ENCODE assay signal across 14 mouse cellular contexts in genomic region chr8:107172152-107172551, GRCm38 (mm10). TPM values are rescaled to one million over a fixed set of nuclear protein-coding genes. Genes with fewer than 3 reads are reported as not detected.
DNase-seq lines count a peak whose midpoint lies in the region; ATAC-seq and TF ChIP-seq lines count a peak whose summit lies in the region.
"Had no signal": no experiment of that assay in that cellular context is flagged by ENCODE, and none has a peak within 500 bp of the region (broad histone marks: within the 10 kb centered on the region; RNA-seq: fewer than 3 reads in every experiment).

No protein-coding gene starts in this region.

- peaks cover 11% of the 10 kb centered on the region for H3K36me3 ChIP-seq in kidney, adult 2 months (ENCODE audit: control insufficient read depth, insufficient read depth, low read length)
- H3K36me3 ChIP-seq in kidney, embryonic 14.5 days (ENCODE audit: control insufficient read depth, insufficient read depth, low read length): peaks cover 67% of the 10 kb centered on the region
- peaks cover 27% of the 10 kb centered on the region for H3K36me3 ChIP-seq in midbrain, postnatal 0 days (ENCODE audit: insufficient read depth, low read length)
- H3K36me3 ChIP-seq in midbrain, embryonic 13.5 days: peaks cover 75% of the 10 kb centered on the region
- H3K36me3 ChIP-seq in neural tube, embryonic 14.5 days (ENCODE audit: control insufficient read depth, insufficient read depth, low read length): peaks cover 24% of the 10 kb centered on the region; the same call in 1 of the 2 replicates

- no peaks in the 10 kb centered on the region for H3K27me3 ChIP-seq in kidney, adult 2 months (replicated peaks; ENCODE audit: control insufficient read depth, insufficient read depth, low read length)
- H3K27me3 ChIP-seq in kidney, embryonic 14.5 days (ENCODE audit: control insufficient read depth, insufficient read depth, low read length): no peaks in the 10 kb centered on the region
- H3K27me3 ChIP-seq in midbrain, postnatal 0 days (ENCODE audit: insufficient read depth, low read length): no peaks in the 10 kb centered on the region
- no peaks in the 10 kb centered on the region for H3K27me3 ChIP-seq in midbrain, embryonic 13.5 days
- no peaks in the 10 kb centered on the region for H3K27me3 ChIP-seq in neural tube, embryonic 14.5 days (ENCODE audit: control insufficient read depth, insufficient read depth, low read length)
- H3K27me3 ChIP-seq: embryonic facial prominence, embryonic 15.5 days had no signal

- peak overlapping the region; percentile 73 for H3K27ac ChIP-seq in kidney, adult 2 months (ENCODE audit: insufficient read depth, low read depth, low read length)
- H3K27ac ChIP-seq in kidney, embryonic 14.5 days (ENCODE audit: low read depth, low read length): no peak overlapping the region
- no peak overlapping the region for H3K27ac ChIP-seq in midbrain, postnatal 0 days (ENCODE audit: low read depth, low read length)
- no peak overlapping the region for H3K27ac ChIP-seq in midbrain, embryonic 13.5 days
- 0 out of 2 replicates have a peak overlapping the region, but pooled peaks have one; percentile 5 for H3K27ac ChIP-seq in neural tube, embryonic 14.5 days (ENCODE audit: low read depth, low read length)
- H3K27ac ChIP-seq: stomach, postnatal 0 days had no signal

- H3K9ac ChIP-seq in kidney, embryonic 14.5 days (ENCODE audit: low read depth, low read length): no peak overlapping the region
- no peak overlapping the region for H3K9ac ChIP-seq in midbrain, postnatal 0 days (replicated peaks; ENCODE audit: low read length, poor library complexity, severe bottlenecking)
- no peak overlapping the region for H3K9ac ChIP-seq in midbrain, embryonic 13.5 days (replicated peaks)
- H3K9ac ChIP-seq in neural tube, embryonic 14.5 days (replicated peaks; ENCODE audit: low read depth, low read length): no peak overlapping the region
- H3K9ac ChIP-seq: embryonic facial prominence, embryonic 15.5 days had no signal

- DNase-seq in frontal cortex, adult 2 months (ENCODE audit: extremely low spot score in 1 of 2, low spot score in 1 of 2): no peak
- DNase-seq in kidney, adult 2 months: peak; percentile 70
- peak; percentile 56 for DNase-seq in midbrain, postnatal 0 days (ENCODE audit: low spot score)
- no peak for DNase-seq in right cerebral cortex, postnatal 14 days
- DNase-seq: adrenal gland, postnatal 25 days; liver; retina, postnatal 1 day; spleen, adult 18-20 months had no signal

- no peaks in the 10 kb centered on the region for H3K9me3 ChIP-seq in kidney, embryonic 14.5 days (ENCODE audit: control insufficient read depth, low read length)
- H3K9me3 ChIP-seq in midbrain, postnatal 0 days (ENCODE audit: low read length): no peaks in the 10 kb centered on the region
- H3K9me3 ChIP-seq in midbrain, embryonic 13.5 days: no peaks in the 10 kb centered on the region
- no peaks in the 10 kb centered on the region for H3K9me3 ChIP-seq in neural tube, embryonic 14.5 days (ENCODE audit: control insufficient read depth, low read length)
- H3K9me3 ChIP-seq: embryonic facial prominence, embryonic 15.5 days had no signal

- no peak overlapping the region for H3K4me3 ChIP-seq in kidney, adult 2 months (ENCODE audit: insufficient read depth, low read depth, low read length)
- no peak overlapping the region for H3K4me3 ChIP-seq in kidney, embryonic 14.5 days (ENCODE audit: low read length)
- H3K4me3 ChIP-seq in midbrain, postnatal 0 days (ENCODE audit: low read depth, low read length): no peak overlapping the region
- H3K4me3 ChIP-seq in midbrain, embryonic 13.5 days (replicated peaks): no peak overlapping the region
- H3K4me3 ChIP-seq in neural tube, embryonic 14.5 days (ENCODE audit: low read depth, low read length): no peak overlapping the region
- H3K4me3 ChIP-seq: embryonic facial prominence, embryonic 15.5 days had no signal

- WGBS in kidney, adult 2 months: 46% methylated on average over 8 of the region's 8 CpGs
- WGBS in kidney, embryonic 14.5 days: 79% methylated on average over 8 of the region's 8 CpGs
- 57% methylated on average over 8 of the region's 8 CpGs for WGBS in midbrain, postnatal 0 days
- WGBS in midbrain, embryonic 13.5 days: 69% methylated on average over 8 of the region's 8 CpGs
- WGBS in neural tube, embryonic 14.5 days: 49% methylated on average over 8 of the region's 8 CpGs

- no peak for TF ChIP-seq CTCF in kidney, adult 2 months (conservative IDR thresholded peaks at IDR 0.05; ENCODE audit: insufficient read depth, insufficient read length, low read depth, low read length)
- no peak for TF ChIP-seq CTCF in midbrain, postnatal 0 days (IDR thresholded peaks at IDR 0.05)

- peaks cover 3% of the 10 kb centered on the region; the same call in 1 of the 2 replicates for H3K4me1 ChIP-seq in kidney, adult 2 months (ENCODE audit: control insufficient read depth, insufficient read depth, low read length)
- no peaks in the 10 kb centered on the region for H3K4me1 ChIP-seq in kidney, embryonic 14.5 days (ENCODE audit: control insufficient read depth, insufficient read depth, low read length)
- no peaks in the 10 kb centered on the region for H3K4me1 ChIP-seq in midbrain, postnatal 0 days (ENCODE audit: insufficient read depth, low read length)
- H3K4me1 ChIP-seq in midbrain, embryonic 13.5 days (replicated peaks): no peaks in the 10 kb centered on the region
- H3K4me1 ChIP-seq in neural tube, embryonic 14.5 days (ENCODE audit: control insufficient read depth, insufficient read depth, low read length): 0 out of 2 replicates have a peak, but pooled peaks cover 3% of the 10 kb centered on the region
- H3K4me1 ChIP-seq: embryonic facial prominence, embryonic 15.5 days had no signal

- no peak for TF ChIP-seq POLR2A in kidney, adult 2 months (IDR thresholded peaks at IDR 0.05; ENCODE audit: low read depth, low read length)

- 0 out of 2 replicates have a peak, but pooled peaks have one; percentile 20 for ATAC-seq in frontal cortex, adult (ENCODE audit: low TSS enrichment)
- no peak for ATAC-seq in kidney, embryonic 14.5 days (ENCODE audit: low FRiP score, low TSS enrichment)
- no peak for ATAC-seq in midbrain, postnatal 0 days (ENCODE audit: low FRiP score)
- ATAC-seq in midbrain, embryonic 13.5 days: no peak
- peak; percentile 49; the same call in 1 of the 2 replicates for ATAC-seq in neural tube, embryonic 14.5 days (ENCODE audit: low read depth)

- H3K4me2 ChIP-seq in kidney, embryonic 14.5 days (replicated peaks; ENCODE audit: low read depth, low read length): no peak overlapping the region
- no peak overlapping the region for H3K4me2 ChIP-seq in midbrain, postnatal 0 days (ENCODE audit: low read depth, low read length, poor library complexity, severe bottlenecking)
- no peak overlapping the region for H3K4me2 ChIP-seq in midbrain, embryonic 13.5 days (replicated peaks)
- H3K4me2 ChIP-seq in neural tube, embryonic 14.5 days (ENCODE audit: low read depth, low read length): no peak overlapping the region
- H3K4me2 ChIP-seq: embryonic facial prominence, embryonic 15.5 days had no signal

RNA-seq across cellular contexts. Expression of gene Cyb5b, which starts 21.7 kb away (rescaled TPM):
- polyA plus RNA-seq in frontal cortex, adult 2 months (2012; rRNA removed): 108 TPM in 2 replicates
- 186 and 203 TPM in 2 replicates for polyA plus RNA-seq in kidney, adult 2 months (2012; rRNA removed)
- 67.0 and 152 TPM in 2 replicates for polyA plus RNA-seq in kidney, embryonic 14.5 days (2014; fragmentation: Nextera tagmentation; extraction: Ambion mirVana)
- total RNA-seq in midbrain, postnatal 0 days (2014; rRNA removed): 103 and 120 TPM in 2 replicates
- polyA plus RNA-seq in midbrain, postnatal 0 days (2015; fragmentation: Nextera tagmentation; extraction: Ambion mirVana): 89.7 and 91.4 TPM in 2 replicates
- polyA plus RNA-seq in midbrain, embryonic 13.5 days (2015; fragmentation: Nextera tagmentation; extraction: Ambion mirVana): 114 and 116 TPM in 2 replicates
- polyA plus RNA-seq in neural tube, embryonic 14.5 days (2014; fragmentation: Nextera tagmentation; extraction: Ambion mirVana): 113 and 123 TPM in 2 replicates

Comparison
In these comparisons a context has a peak if more than half of its experiments do, and no peak if none do; other contexts are left out.
1. H3K27ac ChIP-seq: peak in kidney, adult 2 months (single experiment) and neural tube, embryonic 14.5 days (single experiment); none in kidney, embryonic 14.5 days (single experiment), midbrain, postnatal 0 days (single experiment) and midbrain, embryonic 13.5 days (single experiment).
2. ATAC-seq: peak in frontal cortex, adult (single experiment) and neural tube, embryonic 14.5 days (single experiment); none in kidney, embryonic 14.5 days (single experiment), midbrain, postnatal 0 days (single experiment) and midbrain, embryonic 13.5 days (single experiment).
3. DNase-seq: peak in kidney, adult 2 months (single experiment) and midbrain, postnatal 0 days (single experiment); none in frontal cortex, adult 2 months (0 of 2) and right cerebral cortex, postnatal 14 days (single experiment).